Mouse (Mus musculus): ENCODE results near the gene Tmed8. TPM values are rescaled to one million over a fixed set of nuclear protein-coding genes. Genes with fewer than 3 reads are reported as not detected.

Tmed8 gene
- 0.51 and 0.65 TPM in 2 replicates for polyA plus RNA-seq (2012; rRNA removed)

GRCm38 (mm10) chr12:87199973-87200586, at the start of gene Tmed8:
TSS of gene Tmed8 (minus strand) at chr12:87200454.

GRCm38 (mm10) chr12:87238632-87239031, 38.4 kb upstream of the Tmed8 start, which contains the start of gene Noxred1:
TSS of gene Noxred1 (minus strand) at chr12:87238732.

GRCm38 (mm10) chr12:87199206-87199972, 865 bp downstream of the Tmed8 start, which contains the start of gene Samd15:
TSS of gene Samd15 (plus strand) at chr12:87199723.

GRCm38 (mm10) chr12:87147395-87148089, 52.7 kb downstream of the Tmed8 start, which contains the start of gene Pomt2:
TSS of gene Pomt2 (minus strand) at chr12:87147968.

GRCm38 (mm10) chr12:87146966-87147365, 53.3 kb downstream of the Tmed8 start, which contains the start of gene Gstz1:
TSS of gene Gstz1 (plus strand) at chr12:87147165.

Other genes with a start within 250 kb of the Tmed8 start
- 0.18 and 0.59 TPM in 2 replicates for gene Zdhhc22, start 210.0 kb downstream of the Tmed8 start, polyA plus RNA-seq (2012; rRNA removed)
- 0.19 and 0.44 TPM in 2 replicates for gene Tmem63c, start 179.1 kb downstream of the Tmed8 start, polyA plus RNA-seq (2012; rRNA removed)
- gene Ngb, start 97.9 kb downstream of the Tmed8 start, polyA plus RNA-seq (2012; rRNA removed) = 16.4 and 19.2 TPM in 2 replicates
- 7.0 and 12.2 TPM in 2 replicates for gene Gstz1, start 53.3 kb downstream of the Tmed8 start, polyA plus RNA-seq (2012; rRNA removed)
- gene Pomt2, start 52.5 kb downstream of the Tmed8 start, polyA plus RNA-seq (2012; rRNA removed) = 4.0 and 4.1 TPM in 2 replicates
- not detected in 2 replicates for gene Samd15, start 731 bp downstream of the Tmed8 start, polyA plus RNA-seq (2012; rRNA removed)
- not detected in 2 replicates for gene Noxred1, start 38.3 kb upstream of the Tmed8 start, polyA plus RNA-seq (2012; rRNA removed)
- gene Vipas39, start 65.8 kb upstream of the Tmed8 start, polyA plus RNA-seq (2012; rRNA removed) = 10.3 and 10.5 TPM in 2 replicates
- 11.1 and 16.4 TPM in 2 replicates for gene Ahsa1, start 66.0 kb upstream of the Tmed8 start, polyA plus RNA-seq (2012; rRNA removed)
- 0.09 and 0.17 TPM in 2 replicates for gene Ism2, start 99.3 kb upstream of the Tmed8 start, polyA plus RNA-seq (2012; rRNA removed)
- gene Sptlc2, start 187.9 kb upstream of the Tmed8 start, polyA plus RNA-seq (2012; rRNA removed) = 9.6 and 14.0 TPM in 2 replicates
- gene Slirp, start 243.4 kb upstream of the Tmed8 start, polyA plus RNA-seq (2012; rRNA removed) = 1.1 and 2.8 TPM in 2 replicates
- gene Alkbh1, start 243.6 kb upstream of the Tmed8 start, polyA plus RNA-seq (2012; rRNA removed) = 5.4 and 5.6 TPM in 2 replicates